Mouse (Mus musculus) adrenal gland, postnatal 10 days (tissue): ENCODE measurements at regions not wholly inside any gene's neighbourhood (a gene's known extent, or its start where the extent isn't known, plus 50 kb on each side); places are given as distances from the start of the nearest gene placed in this dataset.
"Not testable (repeated sequence)": the region's sequence is repeated elsewhere in the genome, so short reads cannot be mapped to it uniquely, and the experiment has no call there.

Experiments
- DNase-seq: peaks from one replicate; pipeline ENCODE4 v3.0.0; 2021; ENCODE audit warnings: mixed read lengths

DNA sequence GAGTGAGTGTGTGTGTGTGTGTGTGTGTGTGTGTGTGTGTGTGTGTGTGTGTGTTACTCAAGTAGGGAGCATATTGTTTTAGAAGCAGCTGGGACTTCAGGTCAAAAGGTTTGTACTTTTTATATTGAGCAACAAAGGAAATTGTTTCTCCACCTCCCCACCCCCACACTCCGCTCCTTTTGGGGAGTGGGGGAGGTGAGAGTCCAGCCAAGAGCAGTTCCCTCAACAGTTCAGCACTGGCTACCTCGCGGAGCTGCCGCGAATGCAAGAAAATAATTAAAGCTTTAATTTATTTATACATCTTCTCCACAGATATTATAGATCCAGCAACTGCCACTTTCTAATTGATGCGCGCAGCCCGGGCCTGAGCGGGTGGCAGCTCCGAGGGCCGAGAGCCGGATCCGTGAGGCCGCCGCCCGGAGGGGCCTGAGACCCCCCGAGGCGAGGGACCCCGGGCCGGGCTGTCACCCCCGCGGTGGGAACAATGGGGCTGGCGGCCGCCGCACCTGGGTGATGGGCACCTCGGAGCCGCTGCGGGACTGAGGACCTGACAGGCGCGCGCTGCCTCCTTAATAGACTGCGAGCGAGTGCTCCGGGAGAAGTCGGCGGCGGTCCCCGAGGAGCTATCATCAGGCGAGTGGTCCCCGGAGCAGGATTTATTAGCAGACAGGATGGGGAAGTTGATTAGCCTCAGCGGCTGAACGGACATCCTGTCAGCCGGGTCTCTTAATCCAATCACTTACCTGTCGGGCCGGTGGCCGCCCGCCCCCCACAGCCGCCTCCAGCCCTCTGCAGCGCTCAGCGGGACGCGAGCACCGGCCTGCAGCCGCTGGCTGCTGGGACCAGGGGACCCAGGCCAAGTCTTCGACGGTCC, 124.4 kb downstream of the Melk start:
- DNase-seq = no peak

DNA sequence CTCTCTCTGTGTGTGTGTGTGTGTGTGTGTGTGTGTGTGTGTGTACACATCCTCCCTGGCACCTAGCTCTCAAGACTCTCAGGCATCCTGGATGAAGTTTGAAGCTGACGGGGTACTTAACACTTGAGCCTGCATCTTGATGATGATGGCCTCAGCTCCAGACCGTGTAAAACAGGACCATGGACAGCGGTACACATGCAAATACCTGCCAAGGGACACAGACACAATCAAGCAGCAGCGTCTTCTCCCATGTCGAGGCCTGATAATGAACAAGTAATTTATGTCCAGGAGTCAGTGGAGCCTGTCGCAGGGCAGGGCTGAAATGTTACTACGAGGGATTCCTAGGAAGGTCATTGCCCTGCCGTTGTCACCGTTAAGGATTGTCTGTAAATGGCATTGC, 133.9 kb downstream of the Melk start:
- DNase-seq = peak; percentile 41

DNA sequence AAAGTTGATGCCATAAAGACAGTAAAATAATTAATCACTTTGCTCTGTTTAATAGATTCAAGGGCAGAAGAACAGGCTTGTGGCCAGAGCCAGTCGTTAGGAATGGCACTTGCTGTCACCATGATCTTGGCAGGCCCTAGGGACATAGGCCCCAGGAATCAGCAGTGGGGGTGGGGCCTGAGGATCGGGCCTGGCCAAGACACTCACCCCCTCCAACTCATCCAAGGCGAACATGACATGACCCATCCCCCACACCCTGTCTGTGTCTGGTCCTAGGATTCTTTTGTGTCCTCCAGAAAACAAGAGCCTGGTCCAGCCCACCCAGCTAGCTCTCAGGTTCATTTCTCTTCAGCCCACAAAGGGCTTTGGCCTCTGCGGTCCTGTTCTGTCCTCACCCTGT, 144.8 kb downstream of the Melk start:
- peak; percentile 45 for DNase-seq

DNA sequence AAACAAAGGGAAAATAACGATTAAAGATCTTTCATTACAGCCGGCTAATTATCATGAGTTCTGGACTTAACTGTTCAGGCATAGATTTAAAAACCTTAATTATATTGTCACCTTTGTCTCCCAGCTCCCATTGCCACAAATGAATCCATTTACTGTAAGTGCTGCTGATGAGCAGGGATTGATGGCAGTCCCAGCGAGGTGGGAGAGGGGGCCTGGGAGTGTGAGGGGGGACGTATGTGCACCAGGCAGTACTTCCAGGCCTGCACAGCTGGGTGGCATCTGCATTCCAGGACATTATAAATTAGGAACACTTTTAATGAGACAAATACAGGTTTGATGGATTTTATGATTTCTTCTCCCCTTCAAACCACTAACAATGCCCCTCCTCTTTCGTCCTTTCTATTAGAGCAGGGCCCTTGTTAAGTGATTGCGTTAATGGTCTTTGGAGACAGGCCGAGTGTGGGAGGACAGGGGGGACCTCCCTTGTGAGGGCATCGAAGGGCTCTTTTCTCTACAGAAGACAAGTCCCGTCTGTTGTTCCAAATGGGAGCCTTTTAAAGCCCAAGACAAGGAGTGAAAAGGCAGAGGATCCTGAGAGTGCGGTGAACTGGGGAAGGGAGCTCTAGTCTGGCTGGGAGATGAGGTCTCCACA, 150.3 kb downstream of the Melk start:
- no peak for DNase-seq

DNA sequence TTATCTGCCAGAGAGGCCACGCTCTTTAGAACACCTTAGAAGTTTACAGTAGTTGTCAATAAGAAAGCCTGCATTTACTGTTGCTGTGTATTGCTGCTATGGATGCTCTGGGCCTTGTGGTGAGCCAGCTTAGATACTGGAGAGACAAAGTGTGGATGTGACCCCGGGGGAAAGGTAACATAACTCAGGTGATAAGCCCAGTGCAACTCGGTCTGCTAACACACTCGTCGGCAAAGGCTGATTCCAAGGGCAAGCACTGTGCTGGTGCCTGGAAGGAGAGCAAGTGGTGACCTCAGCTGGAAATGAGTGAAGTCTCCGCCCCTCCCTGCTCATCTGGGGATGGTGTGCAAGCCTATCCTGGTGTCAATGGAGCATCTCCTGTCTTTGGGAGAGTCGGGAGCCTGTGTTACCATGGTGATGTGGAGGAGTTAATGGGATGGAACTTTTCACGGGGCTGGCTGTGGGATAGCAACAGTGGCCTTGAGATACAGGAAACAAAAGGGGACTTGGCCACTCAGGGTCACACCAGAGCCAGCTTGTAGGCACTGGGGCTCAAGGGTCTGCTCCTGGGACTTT, 151.5 kb downstream of the Melk start:
- no peak for DNase-seq

DNA sequence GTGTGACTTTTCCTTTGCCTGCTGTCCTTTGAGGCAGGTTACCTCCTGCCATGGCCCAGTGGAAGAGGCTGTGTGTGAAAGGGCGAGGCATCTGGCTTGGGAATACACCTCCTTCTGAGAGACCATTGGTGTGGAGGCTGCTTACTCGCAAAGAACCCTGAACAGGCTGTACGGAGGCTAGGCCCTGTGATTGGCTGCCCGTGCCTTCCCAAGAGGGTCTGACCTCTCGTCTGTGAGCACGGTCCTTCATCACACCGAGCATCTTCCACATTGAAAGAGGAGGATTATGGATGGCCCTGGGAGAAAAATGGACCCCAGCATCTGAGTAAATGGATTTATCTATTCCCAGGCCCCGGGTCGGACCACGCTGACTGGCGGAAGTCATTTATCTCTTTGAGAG, 152.9 kb downstream of the Melk start:
- DNase-seq = no peak

DNA sequence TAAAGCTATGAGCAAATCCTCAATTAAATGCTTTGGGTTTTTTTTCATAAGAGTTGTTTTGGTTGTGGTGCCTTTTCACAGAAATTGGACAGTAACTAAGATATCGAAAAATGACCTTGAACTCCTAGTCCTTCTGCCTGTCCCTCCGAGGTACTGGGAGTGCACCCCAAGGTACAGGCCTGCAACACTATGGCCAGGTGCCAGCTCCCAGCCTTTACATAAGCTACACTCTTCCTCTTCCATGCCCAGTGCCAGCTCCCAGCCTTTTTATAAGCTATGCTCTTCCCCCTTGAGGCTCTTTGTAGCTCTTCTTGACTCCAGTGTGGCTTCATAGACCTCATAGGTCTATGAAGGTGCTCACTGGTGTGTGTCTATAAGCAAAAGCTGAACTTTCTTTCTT, 155.2 kb downstream of the Melk start:
- DNase-seq = no peak

DNA sequence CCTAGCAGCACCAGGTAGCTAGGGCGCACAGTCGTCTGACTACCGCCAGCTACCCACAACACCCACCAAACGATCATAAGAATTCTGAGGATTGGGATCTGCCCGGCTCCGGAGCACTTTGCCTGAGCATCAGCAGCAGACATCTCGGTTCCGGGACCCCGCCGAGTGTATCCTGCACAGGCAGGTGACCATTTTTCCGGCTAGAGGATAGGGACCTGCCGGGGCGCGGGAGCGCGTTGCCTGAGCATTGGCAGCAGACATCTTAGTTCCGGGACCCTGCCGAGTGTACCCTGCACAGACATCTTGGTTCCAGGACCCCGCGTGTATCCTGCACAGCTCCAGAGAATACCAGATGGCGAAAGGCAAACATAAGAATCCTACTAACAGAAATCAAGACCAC, 172.8 kb downstream of the Melk start:
- not testable (repeated sequence) for DNase-seq
